Mouse (Mus musculus) CD4-positive helper T cell, adult 2 months (primary cell): ENCODE results near the gene Fgf9.

Experiments used
- DNase-seq: peaks from one replicate; pipeline ENCODE4 v3.0.0-alpha.2; 2012; ENCODE audit warnings: low read depth, missing footprints, low spot score

The Fgf9 gene

DNA sequence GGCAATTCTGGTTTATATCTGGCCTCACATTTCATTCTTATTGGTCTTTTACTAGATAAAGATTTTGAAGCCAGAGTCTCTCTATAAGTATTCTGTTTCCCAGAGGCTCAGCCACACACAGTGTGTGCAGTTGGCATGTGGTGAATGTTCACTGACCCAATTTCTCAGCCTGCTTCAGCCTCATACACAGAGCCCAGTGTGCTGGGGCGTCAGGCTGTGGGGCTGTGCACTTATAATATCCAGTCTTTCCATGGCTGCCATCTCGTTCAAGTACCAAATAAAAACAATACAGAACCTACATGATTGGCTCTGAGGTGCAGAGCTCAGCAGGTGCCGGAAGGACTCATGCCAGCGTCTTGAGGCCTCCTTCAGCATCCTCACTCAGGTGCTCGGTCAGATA, 19.1 kb downstream of the Fgf9 start:
- DNase-seq, result no peak

DNA sequence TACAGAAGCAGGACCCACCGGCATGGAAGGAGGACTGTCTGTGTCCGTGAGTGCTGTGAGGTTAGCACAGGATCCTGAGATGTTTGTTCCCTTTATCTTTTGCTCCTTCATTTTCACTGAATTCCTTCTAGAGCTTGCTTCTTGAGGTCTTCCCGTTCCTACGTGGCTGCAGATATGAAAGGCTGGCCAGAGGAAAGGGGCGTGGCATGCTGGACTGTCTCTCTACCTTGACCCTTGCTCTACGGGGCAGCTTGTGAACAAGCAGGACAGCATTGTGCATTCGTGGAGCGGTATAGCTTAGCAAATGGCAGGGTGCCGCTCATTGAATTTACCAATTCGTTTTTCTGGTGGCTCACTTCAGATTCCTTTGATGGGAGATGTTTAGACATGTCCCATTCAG, 21.0 kb downstream of the Fgf9 start:
- DNase-seq, result no peak

DNA sequence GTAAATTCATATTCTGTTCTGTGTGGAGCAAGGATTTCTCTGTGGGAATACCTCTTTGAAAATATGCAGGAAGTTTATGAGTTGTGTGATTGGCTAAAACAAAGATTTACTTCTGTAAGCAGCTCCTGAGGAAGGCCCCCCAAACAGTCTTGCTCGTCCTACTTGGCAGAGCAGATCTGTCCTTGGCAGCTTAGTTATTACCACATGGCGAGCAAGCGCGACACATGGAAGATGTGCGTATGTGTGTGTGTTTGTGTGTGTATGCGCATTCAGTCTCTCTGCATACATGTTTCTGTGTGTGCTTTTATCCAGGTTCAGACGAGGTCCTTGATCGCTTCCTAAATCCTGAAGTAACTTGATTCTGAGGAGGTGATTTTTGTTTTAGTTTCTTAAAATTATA, 29.3 kb downstream of the Fgf9 start:
- DNase-seq, result no peak

DNA sequence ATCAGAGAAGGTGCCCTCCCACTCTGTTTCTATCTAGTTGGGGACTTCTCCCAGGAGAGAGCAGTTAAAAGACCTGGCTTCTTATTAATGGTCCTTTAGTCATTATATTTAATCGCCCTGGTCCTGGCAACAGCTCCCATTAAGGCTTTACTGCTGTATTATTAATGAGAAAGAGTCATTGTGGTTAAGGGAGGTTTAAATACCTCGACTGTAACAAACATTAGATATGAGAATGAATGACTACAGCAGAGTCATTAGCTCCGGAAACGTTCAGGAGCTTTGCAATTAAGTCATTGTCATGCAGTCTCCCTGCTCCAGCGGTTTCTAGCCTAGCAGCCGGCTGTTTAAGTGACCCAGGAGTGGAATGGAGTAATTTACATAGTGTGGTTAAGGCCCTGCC, 31.0 kb downstream of the Fgf9 start:
- DNase-seq, result no peak

DNA sequence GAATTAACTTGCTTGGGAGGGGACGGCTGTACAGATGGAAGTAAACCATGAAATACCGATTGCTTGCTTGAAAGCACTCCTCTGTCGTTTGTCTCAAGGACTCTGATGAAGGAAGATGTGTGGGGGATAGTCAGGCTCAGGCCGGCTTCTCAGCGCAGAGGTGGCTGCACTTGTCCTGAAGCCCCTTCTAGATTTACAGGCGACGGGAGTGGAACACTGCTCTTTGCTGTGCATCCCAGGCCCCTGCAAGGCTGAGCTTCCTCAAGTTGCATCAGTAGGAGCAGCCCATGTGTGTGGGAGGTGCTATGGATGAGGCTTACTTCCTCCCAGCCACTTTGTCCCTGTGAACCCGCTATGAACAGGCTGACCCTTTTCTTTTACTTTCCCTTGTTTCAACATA, 33.9 kb downstream of the Fgf9 start:
- DNase-seq, result no peak

DNA sequence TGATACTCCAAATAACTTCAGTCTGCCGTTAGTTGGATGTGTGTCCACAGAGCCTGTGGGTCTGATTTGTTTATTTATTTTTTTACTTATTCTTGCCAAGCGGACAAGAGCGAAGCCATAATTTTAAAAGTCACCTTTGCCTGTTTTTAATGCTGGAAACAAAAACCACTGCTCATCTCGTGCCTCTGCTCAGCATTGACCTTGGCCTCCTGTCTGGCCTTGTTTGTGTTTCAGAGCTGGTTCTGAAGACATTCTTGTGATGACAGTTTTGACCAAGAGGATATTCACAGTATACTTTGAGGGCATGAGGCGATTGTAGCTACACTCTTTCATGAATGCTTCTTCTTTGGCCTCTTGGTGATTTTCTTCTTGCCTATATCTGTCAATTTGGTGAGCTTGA, 35.2 kb downstream of the Fgf9 start:
- no peak for DNase-seq

DNA sequence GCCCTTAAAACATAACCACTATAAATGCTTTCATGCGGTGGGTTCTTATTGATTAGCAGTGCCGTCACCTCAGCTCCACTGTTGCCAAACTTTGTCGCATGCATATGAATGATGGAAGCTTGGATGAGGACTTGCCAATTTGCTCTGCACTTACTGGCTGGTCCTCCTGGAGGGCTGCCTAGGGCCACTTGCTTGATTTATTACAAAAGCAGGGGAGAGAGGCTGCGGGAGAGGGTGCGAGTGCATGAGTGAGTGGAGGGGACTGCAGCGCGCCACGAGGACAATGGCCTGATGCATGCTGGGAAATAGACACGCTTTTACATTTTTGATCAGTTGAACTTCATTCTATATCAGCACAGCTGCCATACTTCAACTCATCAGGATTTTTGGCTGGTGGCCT, 39.3 kb downstream of the Fgf9 start:
- no peak for DNase-seq

DNA sequence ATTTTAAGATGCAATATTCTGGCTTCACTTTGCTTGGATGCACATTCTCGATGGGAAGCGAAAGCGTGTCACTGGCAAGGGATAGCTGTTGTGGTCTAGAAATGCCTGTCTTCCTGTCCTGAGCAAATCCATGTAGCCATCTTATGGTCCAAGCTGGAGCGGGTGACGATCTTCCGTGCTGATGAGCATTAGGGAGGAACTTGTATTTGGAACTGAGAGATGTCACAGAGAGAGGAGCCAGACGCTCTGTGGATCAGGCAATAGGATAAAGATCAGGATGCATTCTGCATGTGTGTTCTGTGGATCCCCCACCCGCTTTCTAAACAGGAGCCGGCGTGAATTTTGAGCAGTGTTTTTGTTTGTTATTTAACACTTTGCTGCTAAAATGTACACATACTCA, 41.2 kb downstream of the Fgf9 start:
- no peak for DNase-seq

DNA sequence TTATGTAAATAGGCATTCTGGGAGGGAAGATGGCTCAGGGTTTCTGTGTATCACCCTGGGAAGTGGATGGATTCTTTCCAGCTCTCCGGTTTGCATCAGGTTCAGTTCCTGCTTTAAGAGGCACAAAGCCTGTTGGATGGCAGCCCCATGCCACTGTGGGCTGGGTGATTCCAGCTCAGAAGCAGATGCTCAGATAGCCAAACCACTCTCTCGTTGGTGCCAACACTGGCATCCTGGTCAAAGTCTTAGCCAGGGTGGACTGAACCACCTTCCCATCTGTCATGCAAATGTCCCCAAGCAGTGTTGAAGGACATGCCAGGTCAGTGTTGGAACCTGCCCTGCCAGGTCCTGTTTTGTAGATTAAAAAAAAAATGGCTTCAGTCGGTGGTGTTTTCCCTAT, 42.0 kb downstream of the Fgf9 start:
- no peak for DNase-seq

DNA sequence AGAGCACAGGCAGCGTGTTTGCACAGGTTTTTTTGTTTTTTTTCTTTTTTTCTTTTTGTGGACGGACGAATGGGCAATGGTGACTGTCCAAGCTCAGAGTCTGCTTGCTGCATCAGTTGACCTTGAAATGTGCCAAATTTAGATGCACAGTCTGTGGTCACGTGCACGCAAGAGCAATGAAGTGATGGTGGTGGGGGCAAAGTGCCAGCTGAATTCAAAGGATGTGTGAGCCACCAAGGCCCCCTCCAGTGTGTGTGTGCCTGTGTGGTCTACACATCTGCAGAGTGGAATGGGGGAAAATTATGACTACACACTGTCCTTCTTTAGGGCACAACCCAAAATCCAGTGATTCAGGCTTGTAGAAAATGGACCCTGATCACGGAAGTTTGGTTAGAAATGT, 42.8 kb downstream of the Fgf9 start:
- DNase-seq, result no peak

DNA sequence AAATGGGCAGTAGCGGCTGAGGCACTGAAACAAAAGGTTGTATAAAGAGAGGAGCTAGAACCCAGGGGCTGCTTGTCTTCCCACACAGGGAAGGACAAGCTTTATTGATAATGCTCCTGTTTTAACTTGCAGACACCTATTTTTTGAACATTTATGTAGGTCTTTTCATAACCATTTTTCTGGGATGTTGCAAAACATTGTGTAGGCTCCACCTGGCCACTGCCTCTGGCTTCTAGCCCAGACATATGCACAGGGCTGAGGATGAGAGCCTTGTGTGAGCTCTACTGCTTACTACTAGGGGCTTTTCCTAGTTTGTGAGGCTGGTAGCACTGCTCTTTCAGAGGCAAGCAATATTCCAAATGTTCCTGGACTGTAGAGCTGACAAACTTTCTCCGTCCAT, 43.8 kb downstream of the Fgf9 start:
- no peak for DNase-seq

DNA sequence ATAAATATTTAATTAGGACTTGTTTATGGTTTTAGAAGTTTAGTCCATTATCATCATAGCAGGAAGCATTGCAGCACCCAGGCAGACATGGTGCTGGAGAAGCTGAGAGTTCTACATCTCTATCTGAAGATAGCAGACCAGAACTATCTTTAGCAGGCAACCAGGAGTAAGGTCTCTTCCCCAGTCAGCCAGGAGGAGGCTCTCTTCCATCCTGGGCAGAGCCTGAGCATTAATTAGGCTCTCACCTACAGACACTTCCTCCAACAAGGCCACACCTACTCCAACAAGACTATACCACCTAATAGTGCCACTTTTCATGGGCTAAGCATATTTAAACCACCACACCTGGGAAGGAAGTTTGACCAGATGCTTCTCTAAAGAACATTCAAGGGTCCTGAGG, 54.3 kb downstream of the Fgf9 start:
- DNase-seq, result no peak

DNA sequence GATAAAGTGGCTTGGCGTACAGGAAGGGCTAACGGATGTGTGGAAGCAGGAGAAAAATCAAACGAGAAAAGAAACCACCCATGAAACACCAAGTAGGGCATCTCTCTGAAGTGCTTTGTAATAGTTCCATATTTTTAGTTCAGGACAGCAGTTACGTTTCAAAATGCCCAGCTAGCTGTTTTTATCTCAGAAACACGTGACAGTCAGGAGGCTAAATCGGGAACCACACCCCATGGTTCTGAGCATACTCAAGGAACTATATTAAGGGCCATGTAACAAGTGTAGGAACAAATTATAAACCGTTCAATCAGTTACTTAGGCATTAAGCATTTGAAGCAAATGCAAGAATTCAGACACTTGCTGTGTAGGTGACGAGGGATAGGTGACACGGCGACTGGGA, 56.2 kb downstream of the Fgf9 start:
- no peak for DNase-seq

DNA sequence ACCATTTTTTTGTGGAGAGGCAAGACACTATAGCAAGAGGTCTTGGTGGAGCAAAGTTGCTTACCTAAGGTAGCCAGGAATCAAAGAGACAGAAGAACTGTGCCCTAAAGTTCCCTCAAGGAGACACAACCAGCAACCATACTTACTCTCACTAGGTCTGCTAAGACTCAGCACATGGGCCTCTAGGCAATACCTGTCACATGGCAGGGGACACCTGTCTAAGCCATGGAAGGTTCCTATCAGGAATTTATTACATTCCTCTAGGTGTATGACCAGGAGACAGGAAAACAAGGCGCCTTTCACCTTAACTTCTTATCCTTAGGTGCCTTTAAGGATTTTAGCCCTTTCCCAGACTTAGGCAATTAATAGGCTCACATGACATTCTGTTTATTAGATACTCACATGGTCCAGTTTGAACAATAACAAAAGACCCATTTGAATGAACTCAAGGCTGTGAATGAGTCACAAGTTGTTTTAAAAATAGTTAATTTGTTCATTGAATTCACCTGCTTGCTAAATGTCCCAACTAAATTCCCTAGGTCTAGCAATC, 69.2 kb downstream of the Fgf9 start:
- DNase-seq, result no peak

DNA sequence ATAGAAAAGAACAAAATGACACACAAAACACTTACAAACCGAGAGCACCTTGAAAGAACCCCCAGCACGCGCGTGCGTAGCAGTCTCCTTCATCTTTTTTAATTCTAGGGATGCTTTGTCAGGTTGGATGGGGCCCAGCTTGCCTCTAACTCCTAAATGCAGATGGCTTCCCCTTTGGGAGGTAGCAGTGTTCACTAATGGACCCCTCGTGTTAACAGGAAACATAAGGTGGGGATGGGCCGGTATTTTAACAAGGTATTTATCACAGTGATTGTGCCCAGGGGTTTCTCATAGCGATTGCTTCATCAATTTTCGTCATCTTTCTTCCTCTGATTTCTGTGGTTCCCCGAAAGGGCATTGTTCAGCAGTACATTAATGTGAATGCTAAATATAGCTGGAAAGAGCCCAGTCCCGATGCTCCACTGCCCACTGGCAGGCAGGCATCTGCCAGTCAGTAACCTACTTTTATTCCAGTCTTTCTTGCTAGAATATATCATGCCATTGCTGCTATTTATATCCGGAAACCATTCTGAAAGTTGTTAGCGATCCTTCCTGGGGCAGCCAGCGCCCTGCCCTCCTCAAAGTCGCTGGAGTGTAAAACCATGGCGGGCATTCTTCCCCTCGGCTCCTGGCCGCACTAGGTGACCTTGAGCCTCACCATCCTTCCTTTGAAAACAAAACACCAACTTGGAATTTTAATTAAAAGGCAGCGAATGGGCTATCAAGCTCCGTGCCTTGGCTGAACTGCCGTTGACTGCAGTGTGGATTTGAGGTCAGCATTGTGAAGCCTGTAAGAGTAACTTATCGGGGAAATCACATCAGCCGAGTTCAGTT, 79.5 kb downstream of the Fgf9 start:
- no peak for DNase-seq

DNA sequence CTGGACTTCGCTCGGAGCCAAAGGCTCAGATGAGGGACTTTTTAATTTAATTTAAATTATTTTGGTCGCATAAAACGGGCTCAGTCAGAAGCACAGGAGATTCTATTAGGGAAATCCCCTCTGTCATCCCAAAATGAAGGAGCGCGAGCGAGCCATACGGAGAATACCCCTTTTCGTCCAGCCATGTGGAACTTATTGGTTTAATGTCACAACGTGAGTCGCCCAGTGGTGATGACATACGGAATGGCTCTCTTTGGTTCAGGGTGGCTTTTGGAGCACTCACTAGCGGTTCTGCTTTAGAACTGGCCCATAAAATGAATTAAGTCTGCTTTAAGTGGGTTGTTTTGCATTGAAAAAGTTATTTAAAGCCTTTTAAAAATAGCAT, 80.1 kb downstream of the Fgf9 start:
- no peak for DNase-seq

DNA sequence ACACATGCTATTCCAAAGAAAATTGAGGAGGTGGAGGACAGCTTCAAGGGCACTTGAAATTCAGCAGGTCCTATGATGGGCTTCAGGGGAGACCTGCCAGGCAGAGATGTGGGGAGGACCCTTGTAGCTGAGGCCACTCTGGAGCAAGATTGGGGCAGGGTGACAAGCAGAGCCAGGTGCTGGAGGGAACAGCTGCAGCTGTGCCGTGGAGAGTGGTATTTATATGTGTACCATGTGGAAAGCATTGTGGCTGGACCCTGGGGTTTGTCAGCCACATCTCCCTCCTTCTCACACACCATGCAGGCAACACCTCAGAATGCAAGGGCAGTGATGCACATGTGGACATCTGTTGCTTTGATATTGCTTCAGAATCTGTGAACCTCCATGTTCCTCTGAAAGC, 81.8 kb downstream of the Fgf9 start:
- DNase-seq, result no peak

DNA sequence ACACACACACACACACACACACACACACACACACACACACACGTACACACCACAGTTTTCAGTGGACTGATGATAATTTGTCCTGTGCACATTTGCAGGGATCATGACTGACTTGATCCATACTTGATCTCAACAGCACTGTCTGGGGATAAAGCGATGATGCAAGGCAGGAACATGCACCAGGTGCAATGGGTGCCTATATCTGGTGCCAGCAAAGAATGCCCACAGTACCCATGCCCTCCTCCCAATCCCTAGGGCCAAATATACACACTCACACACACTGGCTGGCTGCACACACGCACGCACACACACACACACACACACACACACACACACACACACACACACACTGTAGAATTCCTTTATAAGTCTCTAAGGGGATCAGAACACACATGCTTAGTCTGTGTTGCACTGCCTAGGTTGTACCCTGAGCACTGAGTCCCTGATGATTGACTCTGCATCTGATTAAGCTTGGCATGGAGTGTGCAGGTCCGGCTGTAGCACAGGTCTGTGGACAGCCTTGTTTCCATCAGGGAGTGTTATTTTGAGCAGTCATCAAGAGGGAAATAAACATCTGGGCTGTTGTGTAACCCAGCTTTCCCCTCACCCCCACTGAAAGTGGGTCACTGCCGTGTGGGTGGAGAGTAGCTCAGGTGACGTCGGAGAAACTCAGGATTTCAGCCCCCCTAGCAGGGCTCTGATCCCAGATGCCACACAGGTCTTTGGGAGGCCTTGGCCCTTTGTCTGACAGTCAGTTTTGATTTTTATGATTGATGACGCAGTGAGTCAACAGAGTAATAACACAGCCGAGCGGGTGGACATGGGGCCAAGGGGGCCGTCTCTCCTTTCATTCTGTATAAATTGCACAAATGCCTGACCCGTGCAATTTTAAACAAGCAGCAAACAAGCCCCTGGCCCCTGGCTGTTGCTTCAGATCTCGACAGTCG, 83.4 kb downstream of the Fgf9 start:
- DNase-seq, result no peak

DNA sequence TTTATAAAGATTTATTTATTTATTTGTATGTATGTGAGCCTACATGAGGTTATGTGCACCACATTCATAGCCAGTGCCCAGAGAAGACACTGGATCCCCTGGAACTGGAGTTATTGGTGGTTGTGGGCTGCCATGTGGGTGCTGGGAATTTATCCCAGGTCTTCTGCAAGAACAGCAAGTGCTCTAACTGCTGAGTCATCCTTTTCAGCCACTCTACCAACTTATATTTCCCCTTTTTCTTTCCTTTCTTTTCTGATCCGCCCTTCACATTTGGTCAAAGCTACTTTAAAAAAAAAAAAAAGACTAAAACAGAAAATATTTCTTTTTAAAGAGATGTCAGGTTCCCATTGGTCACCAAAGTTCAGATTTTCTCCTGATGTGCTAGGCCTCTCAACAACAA, 90.3 kb downstream of the Fgf9 start:
- DNase-seq, result no peak
